In genomic region chr16:38362493-38363255, GRCm38 (mm10) we compare ENCODE assay signal across 17 mouse cellular contexts. TPM values are rescaled to one million over a fixed set of nuclear protein-coding genes. Genes with fewer than 3 reads are reported as not detected.
DNase-seq lines count a peak whose midpoint lies in the region; ATAC-seq and TF ChIP-seq lines count a peak whose summit lies in the region.
"Had no signal": no experiment of that assay in that cellular context is flagged by ENCODE, and none has a peak within 500 bp of the region (broad histone marks: within the 10 kb centered on the region; RNA-seq: fewer than 3 reads in every experiment).

No protein-coding gene starts in this region.

- WGBS in heart, embryonic 13.5 days = 25% methylated on average over 20 of the region's 20 CpGs
- WGBS in liver, embryonic 12.5 days (ENCODE audit: insufficient replicate concordance) = 64% methylated on average over 20 of the region's 20 CpGs

- peak overlapping the region; percentile 73 for H3K4me2 ChIP-seq in heart, embryonic 13.5 days
- H3K4me2 ChIP-seq in liver, embryonic 12.5 days = peak overlapping the region; percentile 14
- H3K4me2 ChIP-seq: limb, embryonic 13.5 days; midbrain, embryonic 12.5 days; neural tube, embryonic 12.5 days had no signal

- no peaks in the 10 kb centered on the region for H3K9me3 ChIP-seq in heart, embryonic 13.5 days
- H3K9me3 ChIP-seq in liver, embryonic 12.5 days (replicated peaks) = no peaks in the 10 kb centered on the region
- H3K9me3 ChIP-seq: limb, embryonic 13.5 days; midbrain, embryonic 12.5 days; neural tube, embryonic 12.5 days had no signal

- H3K4me3 ChIP-seq in heart, embryonic 13.5 days = peak overlapping the region; percentile 70
- peak overlapping the region; percentile 32 for H3K4me3 ChIP-seq in testis, adult 2 months (ENCODE audit: control insufficient read depth, low read depth, low read length)
- no peak overlapping the region for H3K4me3 ChIP-seq in liver, embryonic 12.5 days
- H3K4me3 ChIP-seq: erythroblast, embryonic 14.5 days; limb, embryonic 13.5 days; midbrain, embryonic 12.5 days; neural tube, embryonic 12.5 days had no signal

- peak overlapping the region; percentile 98 for H3K9ac ChIP-seq in heart, embryonic 13.5 days
- peak overlapping the region; percentile 10; the same call in 1 of the 2 replicates for H3K9ac ChIP-seq in liver, embryonic 12.5 days
- H3K9ac ChIP-seq: limb, embryonic 13.5 days; midbrain, embryonic 12.5 days; neural tube, embryonic 12.5 days had no signal

- peaks cover 15% of the 10 kb centered on the region for H3K36me3 ChIP-seq in heart, embryonic 13.5 days
- H3K36me3 ChIP-seq in testis, adult 2 months (ENCODE audit: control insufficient read depth, insufficient read depth, low read length) = no peaks in the 10 kb centered on the region
- peaks cover 4% of the 10 kb centered on the region; the same call in 1 of the 2 replicates for H3K36me3 ChIP-seq in liver, embryonic 12.5 days
- H3K36me3 ChIP-seq: limb, embryonic 13.5 days; midbrain, embryonic 12.5 days; neural tube, embryonic 12.5 days had no signal

- H3K27ac ChIP-seq in heart, embryonic 13.5 days (replicated peaks) = peak overlapping the region; percentile 100
- H3K27ac ChIP-seq in testis, adult 2 months (ENCODE audit: control insufficient read depth, insufficient read depth, low read depth, low read length) = no peak overlapping the region
- H3K27ac ChIP-seq in liver, embryonic 12.5 days = no peak overlapping the region
- H3K27ac ChIP-seq: limb, embryonic 13.5 days; midbrain, embryonic 12.5 days; neural tube, embryonic 12.5 days had no signal

- H3K27me3 ChIP-seq in heart, embryonic 13.5 days (replicated peaks) = no peaks in the 10 kb centered on the region
- no peaks in the 10 kb centered on the region for H3K27me3 ChIP-seq in testis, adult 2 months (ENCODE audit: control insufficient read depth, insufficient read depth, low read length)
- no peaks in the 10 kb centered on the region for H3K27me3 ChIP-seq in liver, embryonic 12.5 days (replicated peaks)
- H3K27me3 ChIP-seq: limb, embryonic 13.5 days; midbrain, embryonic 12.5 days; neural tube, embryonic 12.5 days had no signal

- ATAC-seq in heart, embryonic 13.5 days (ENCODE audit: extremely low read depth, insufficient number of reproducible peaks, low FRiP score, low TSS enrichment) = no peak
- no peak for ATAC-seq in liver, embryonic 12.5 days

- TF ChIP-seq CTCF in testis, adult 2 months (IDR thresholded peaks at IDR 0.05; ENCODE audit: control insufficient read depth, insufficient read depth, insufficient replicate concordance, low read depth, low read length) = no peak

- TF ChIP-seq POLR2A in testis, adult 2 months (IDR thresholded peaks at IDR 0.05; ENCODE audit: control insufficient read depth, low read depth, low read length) = no peak

- H3K4me1 ChIP-seq in heart, embryonic 13.5 days = peaks cover 52% of the 10 kb centered on the region
- H3K4me1 ChIP-seq in testis, adult 2 months (ENCODE audit: control insufficient read depth, insufficient read depth, low read length) = peaks cover 10% of the 10 kb centered on the region
- peaks cover 58% of the 10 kb centered on the region for H3K4me1 ChIP-seq in liver, embryonic 12.5 days
- H3K4me1 ChIP-seq: midbrain, embryonic 12.5 days had no signal

- intact Hi-C loops in heart, postnatal 25 days (cut with DNase I) = loop anchor here (2.0 to 10.0 kb wide), 2 partner anchors 14 to 468 kb away; no protein-coding TSS in a partner anchor

- DNase-seq in heart, postnatal 25 days (ENCODE audit: low spot score) = no peak
- no peak for DNase-seq in testis, postnatal 14 days (ENCODE audit: low spot score)
- DNase-seq in right cerebral cortex, postnatal 36 days (ENCODE audit: low spot score in 2 of 2) = no peak
- no peak for DNase-seq in frontal cortex, postnatal 25 days (ENCODE audit: low spot score in 2 of 2)
- DNase-seq: kidney, adult 18-20 months; retina, postnatal 1 day; thymus, postnatal 36 days had no signal

RNA-seq across cellular contexts. Expression of gene Popdc2, which starts 0.7 kb away (rescaled TPM):
- polyA plus RNA-seq in heart, embryonic 13.5 days (2015; fragmentation: Nextera tagmentation; extraction: Ambion mirVana) = 298 and 317 TPM in 2 replicates
- total RNA-seq in heart, postnatal 25 days (2021) = 100 to 1,000 TPM; 481 to 520 TPM
- polyA plus RNA-seq in testis, adult 2 months (2012; rRNA removed) = 1.4 and 2.0 TPM in 2 replicates
- 20.3 and 24.8 TPM in 2 replicates for polyA plus RNA-seq in liver, embryonic 12.5 days (2016; fragmentation: Nextera tagmentation; extraction: Ambion mirVana)

RNA-seq across cellular contexts. Expression of gene Gm21987, which starts 15.8 kb away (rescaled TPM):
- 5.1 and 5.7 TPM in 2 replicates for polyA plus RNA-seq in heart, embryonic 13.5 days (2015; fragmentation: Nextera tagmentation; extraction: Ambion mirVana)
- not detected for total RNA-seq in heart, postnatal 25 days (2021)
- not detected in 2 replicates for polyA plus RNA-seq in testis, adult 2 months (2012; rRNA removed)
- polyA plus RNA-seq in liver, embryonic 12.5 days (2016; fragmentation: Nextera tagmentation; extraction: Ambion mirVana) = not detected in 2 replicates
- total RNA-seq: hematopoietic stem cell, adult 5-6 weeks; layer of hippocampus, postnatal 10 days had no signal
- polyA plus RNA-seq: cortical plate, adult 2 months; limb, embryonic 13.5 days; midbrain, embryonic 12.5 days; neural tube, embryonic 12.5 days had no signal

RNA-seq across cellular contexts. Expression of gene Cox17, which starts 15.9 kb away (rescaled TPM):
- 237 and 277 TPM in 2 replicates for polyA plus RNA-seq in heart, embryonic 13.5 days (2015; fragmentation: Nextera tagmentation; extraction: Ambion mirVana)
- total RNA-seq in heart, postnatal 25 days (2021) = 100 to 1,000 TPM; 261 to 277 TPM
- 53.2 and 68.3 TPM in 2 replicates for polyA plus RNA-seq in testis, adult 2 months (2012; rRNA removed)
- polyA plus RNA-seq in liver, embryonic 12.5 days (2016; fragmentation: Nextera tagmentation; extraction: Ambion mirVana) = 404 and 417 TPM in 2 replicates

RNA-seq across cellular contexts. Expression of gene Maats1, which starts 20.7 kb away (rescaled TPM):
- polyA plus RNA-seq in heart, embryonic 13.5 days (2015; fragmentation: Nextera tagmentation; extraction: Ambion mirVana) = 0.16 TPM in 1 of 2 replicates, not detected in the other
- total RNA-seq in heart, postnatal 25 days (2021) = not detected
- polyA plus RNA-seq in testis, adult 2 months (2012; rRNA removed) = 22.4 and 23.4 TPM in 2 replicates
- 0.05 TPM in 1 of 2 replicates, not detected in the other for polyA plus RNA-seq in liver, embryonic 12.5 days (2016; fragmentation: Nextera tagmentation; extraction: Ambion mirVana)
- total RNA-seq: hematopoietic stem cell, adult 5-6 weeks had no signal
- polyA plus RNA-seq: erythroblast, embryonic 14.5 days had no signal

Comparison
In these comparisons a context has a peak if more than half of its experiments do, and no peak if none do; other contexts are left out.
1. RNA of gene Popdc2, which starts 0.7 kb away (polyA plus RNA-seq): 298 to 317 TPM in heart, embryonic 13.5 days; 20.3 to 24.8 TPM in liver, embryonic 12.5 days and 1.4 to 2.0 TPM in testis, adult 2 months; every median in the first group is over 10 times any median in the second.